Mouse (Mus musculus): ENCODE measurements around the gene Ddi2. TPM values are rescaled to one million over a fixed set of nuclear protein-coding genes. Genes with fewer than 3 reads are reported as not detected.
A peak's percentile ranks its signal among the peaks of the same experiment; 100 is the strongest.

Ddi2 gene
- polyA plus RNA-seq, 1 experiment from 2014 or later, result 28.1 TPM

DNA sequence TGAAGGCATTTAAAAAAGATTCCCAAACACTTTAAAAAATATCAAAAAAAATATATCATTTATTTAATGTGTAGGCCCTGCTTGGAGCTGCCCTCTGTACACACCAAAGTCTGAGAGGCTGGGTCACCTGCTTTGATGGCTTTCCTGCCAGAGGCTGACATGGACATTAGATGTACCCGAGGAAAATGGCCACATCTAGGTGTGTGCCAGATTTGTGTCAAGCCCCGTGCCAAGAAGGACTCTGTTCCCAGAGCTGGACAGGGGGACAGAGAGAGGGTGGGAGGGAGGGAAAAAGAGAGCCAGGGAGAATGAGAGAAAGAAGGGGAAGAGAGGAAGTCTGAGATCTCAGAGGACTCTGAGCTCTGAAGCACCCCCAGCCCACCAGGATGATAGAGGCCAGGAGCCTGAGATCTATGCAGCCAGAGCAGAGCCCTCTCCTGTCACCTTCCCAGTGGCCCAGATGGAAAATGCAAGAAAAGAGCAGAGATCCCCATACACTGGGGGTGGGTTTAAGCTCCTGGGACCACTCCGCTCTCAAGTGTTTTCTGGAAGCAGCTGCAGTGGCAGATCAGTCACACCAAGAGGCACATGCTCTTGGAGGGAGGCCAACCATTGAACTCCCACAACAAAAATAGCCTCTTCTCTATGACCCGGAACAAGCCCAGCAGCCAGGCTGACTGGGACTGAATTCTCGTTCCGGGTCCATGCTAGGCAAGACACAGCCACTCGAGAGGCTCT lies 79.9 kb downstream of the Ddi2 start:
- Histone ChIP-seq H3K9me3 (no peaks in the 10 kb centered on the region), H3K36me3 (replicated peaks) (peaks cover 60% of the 10 kb centered on the region), H3K4me1 (no peaks in the 10 kb centered on the region), H3K27ac (replicated peaks) (no peak overlapping the region), H3K27me3 (replicated peaks; ENCODE audit: low read depth, poor library complexity, severe bottlenecking) (no peaks in the 10 kb centered on the region), H3K4me3 (no peak overlapping the region)
- WGBS, result 82% methylated on average over 7 of the region's 7 CpGs
- no peak for DNase-seq (ENCODE audit: low spot score)

DNA sequence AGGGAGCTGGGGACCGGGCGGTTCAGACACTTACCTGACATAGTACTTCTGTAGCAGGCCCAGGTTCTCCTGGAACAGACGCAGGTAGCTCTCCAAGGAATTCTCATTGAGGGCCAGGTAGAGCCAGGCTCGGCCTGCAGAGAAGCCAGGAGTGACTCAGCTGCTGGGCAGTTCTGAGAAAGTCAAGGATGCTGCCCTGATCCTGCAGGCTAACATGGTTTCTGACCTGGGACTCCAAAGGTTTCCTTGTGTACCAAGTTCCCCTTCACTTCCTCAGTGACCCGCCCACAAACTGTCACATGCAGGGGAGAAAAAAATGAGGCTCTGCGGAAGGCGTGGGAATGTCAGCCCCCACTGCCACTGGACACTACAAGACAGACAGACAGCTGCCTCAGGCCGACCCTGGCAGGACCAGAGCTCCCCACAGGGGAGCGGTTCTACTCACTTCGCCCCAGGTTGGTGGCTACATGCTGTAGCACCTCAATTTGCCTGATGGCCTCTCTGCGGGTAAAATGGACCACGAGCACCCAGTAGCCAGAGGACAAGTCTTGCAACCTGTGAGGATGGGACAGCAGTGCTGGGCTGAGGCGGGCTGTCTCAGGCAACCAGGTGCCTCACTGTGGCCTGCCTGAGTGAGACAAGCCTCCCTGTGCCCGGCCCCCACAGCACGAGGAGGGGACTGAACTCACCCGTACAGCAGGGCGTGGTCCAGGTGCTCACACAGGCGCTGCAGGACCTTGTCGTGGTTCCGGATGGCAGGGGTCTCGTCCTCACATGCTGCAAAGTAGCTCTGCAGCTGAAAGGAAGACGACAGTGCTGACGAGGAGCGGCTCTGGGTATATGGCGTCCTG lies 81.0 kb downstream of the Ddi2 start:
- Histone ChIP-seq H3K9me3 (no peaks in the 10 kb centered on the region), H3K4me1 (peaks cover 11% of the 10 kb centered on the region), H3K36me3 (replicated peaks) (peaks cover 63% of the 10 kb centered on the region), H3K27me3 (replicated peaks; ENCODE audit: low read depth, poor library complexity, severe bottlenecking) (no peaks in the 10 kb centered on the region), H3K4me3 (no peak overlapping the region), H3K27ac (replicated peaks) (no peak overlapping the region)
- DNase-seq (ENCODE audit: low spot score), result no peak
- WGBS, result 90% methylated on average over 25 of the region's 25 CpGs

DNA sequence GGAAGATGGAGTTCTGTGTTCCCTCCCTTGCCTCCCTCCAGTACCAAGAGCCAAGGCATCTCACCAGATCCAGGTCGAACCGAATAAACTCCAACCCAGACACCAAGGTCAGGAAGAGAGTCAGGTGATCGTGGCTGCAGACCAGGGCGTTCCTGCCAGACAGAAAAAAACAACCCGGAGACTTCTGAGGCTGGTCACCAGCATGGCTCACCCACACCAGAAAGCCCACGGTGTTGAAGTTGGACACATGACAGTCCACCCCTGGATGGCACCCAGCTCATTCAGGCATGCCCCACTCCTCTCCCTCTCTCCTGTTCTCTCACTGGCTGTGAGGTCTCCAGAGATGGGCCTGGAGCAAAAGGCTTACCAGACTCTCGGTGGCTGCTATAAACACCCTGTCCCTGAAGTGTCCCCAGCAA lies 81.9 kb downstream of the Ddi2 start:
- no peak overlapping the region for H3K4me3 ChIP-seq
- H3K9me3 ChIP-seq, result no peaks in the 10 kb centered on the region
- no peak for DNase-seq (ENCODE audit: low spot score)
- no peak overlapping the region for H3K27ac ChIP-seq (replicated peaks)
- H3K27me3 ChIP-seq (replicated peaks; ENCODE audit: low read depth, poor library complexity, severe bottlenecking), result no peaks in the 10 kb centered on the region
- H3K4me1 ChIP-seq, result peaks cover 18% of the 10 kb centered on the region
- peaks cover 63% of the 10 kb centered on the region for H3K36me3 ChIP-seq (replicated peaks)
- WGBS, result 85% methylated on average over 7 of the region's 7 CpGs

DNA sequence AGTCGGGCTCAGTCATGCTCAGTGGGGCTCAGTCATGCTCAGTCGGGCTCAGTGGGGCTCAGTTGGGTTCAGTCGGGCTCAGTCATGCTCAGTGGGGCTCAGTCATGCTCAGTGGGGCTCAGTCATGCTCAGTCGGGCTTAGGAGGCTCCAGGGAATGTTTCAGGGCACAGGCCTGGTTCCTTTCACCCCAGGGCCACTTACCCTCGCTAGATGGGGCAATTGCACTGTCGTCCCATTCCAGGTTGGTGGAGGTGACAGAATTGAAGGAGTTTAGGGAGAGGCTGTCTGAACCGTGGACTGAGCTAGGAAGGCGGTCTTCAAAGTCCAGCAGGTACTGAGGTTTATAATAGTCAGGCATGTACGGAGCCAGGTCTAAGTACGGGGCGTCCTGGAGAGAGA lies 83.7 kb downstream of the Ddi2 start:
- 74% methylated on average over 11 of the region's 11 CpGs for WGBS
- Histone ChIP-seq H3K4me1 (peaks cover 36% of the 10 kb centered on the region), H3K27ac (replicated peaks) (no peak overlapping the region), H3K36me3 (replicated peaks) (peaks cover 78% of the 10 kb centered on the region), H3K9me3 (no peaks in the 10 kb centered on the region), H3K4me3 (no peak overlapping the region), H3K27me3 (replicated peaks; ENCODE audit: low read depth, poor library complexity, severe bottlenecking) (no peaks in the 10 kb centered on the region)
- DNase-seq (ENCODE audit: low spot score), result no peak

DNA sequence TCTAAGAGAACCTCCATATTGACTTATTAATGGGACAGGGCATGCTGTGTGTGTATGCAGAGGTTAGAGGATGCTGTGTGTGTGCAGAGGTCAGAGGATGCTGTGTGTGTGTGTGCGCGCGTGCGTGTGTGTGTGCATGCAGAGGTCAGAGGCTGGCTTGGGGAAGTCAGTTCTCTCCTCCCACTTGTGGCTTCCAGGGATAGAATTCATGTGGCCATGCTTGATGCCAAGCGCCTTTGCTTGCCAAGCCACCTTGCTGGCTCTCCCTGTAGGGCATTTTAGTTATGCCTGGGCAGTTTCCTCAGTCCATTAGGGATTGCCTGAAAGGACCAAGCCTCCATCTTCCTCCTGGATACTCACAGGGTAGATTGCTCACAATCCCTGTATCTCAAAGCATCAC lies 86.5 kb downstream of the Ddi2 start:
- peaks cover 94% of the 10 kb centered on the region for H3K36me3 ChIP-seq (replicated peaks)
- WGBS, result 86% methylated on average over 5 of the region's 5 CpGs
- DNase-seq (ENCODE audit: low spot score), result no peak

DNA sequence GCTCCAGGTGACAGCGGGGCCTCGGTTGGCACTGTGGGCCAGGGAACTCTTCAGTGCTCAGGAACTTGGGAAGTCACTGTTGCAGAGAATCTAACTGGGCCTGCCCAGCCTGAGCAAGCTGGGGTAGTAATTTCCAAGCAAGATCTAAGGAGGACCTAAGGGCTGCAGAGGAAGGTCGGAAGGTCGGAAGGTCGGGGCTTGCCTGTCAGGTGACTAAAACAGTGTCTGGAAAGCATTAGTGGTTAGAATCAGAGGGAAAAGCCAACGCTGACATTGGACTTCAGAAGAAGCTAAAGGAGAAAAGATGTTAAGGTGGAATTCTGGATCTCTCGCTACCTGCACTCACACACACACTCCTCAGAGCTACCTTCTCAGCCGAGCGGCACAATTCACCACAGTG lies 87.2 kb downstream of the Ddi2 start:
- Histone ChIP-seq H3K4me1 (peaks cover 36% of the 10 kb centered on the region), H3K4me3 (no peak overlapping the region), H3K36me3 (replicated peaks) (peaks cover 94% of the 10 kb centered on the region), H3K27ac (replicated peaks) (0 out of 2 replicates have a peak overlapping the region, but pooled peaks have one; percentile 8), H3K27me3 (replicated peaks; ENCODE audit: low read depth, poor library complexity, severe bottlenecking) (no peaks in the 10 kb centered on the region), H3K9me3 (no peaks in the 10 kb centered on the region)
- DNase-seq (ENCODE audit: low spot score), result peak; percentile 38
- 51% methylated on average over 9 of the region's 9 CpGs for WGBS

More for the DNA sequence above, 86.5 kb downstream of the Ddi2 start:
- no peaks in the 10 kb centered on the region for H3K27me3 ChIP-seq (replicated peaks; ENCODE audit: low read depth, poor library complexity, severe bottlenecking)
- H3K27ac ChIP-seq (replicated peaks), result no peak overlapping the region
- no peak overlapping the region for H3K4me3 ChIP-seq
- H3K9me3 ChIP-seq, result no peaks in the 10 kb centered on the region
- H3K4me1 ChIP-seq, result peaks cover 36% of the 10 kb centered on the region

DNA sequence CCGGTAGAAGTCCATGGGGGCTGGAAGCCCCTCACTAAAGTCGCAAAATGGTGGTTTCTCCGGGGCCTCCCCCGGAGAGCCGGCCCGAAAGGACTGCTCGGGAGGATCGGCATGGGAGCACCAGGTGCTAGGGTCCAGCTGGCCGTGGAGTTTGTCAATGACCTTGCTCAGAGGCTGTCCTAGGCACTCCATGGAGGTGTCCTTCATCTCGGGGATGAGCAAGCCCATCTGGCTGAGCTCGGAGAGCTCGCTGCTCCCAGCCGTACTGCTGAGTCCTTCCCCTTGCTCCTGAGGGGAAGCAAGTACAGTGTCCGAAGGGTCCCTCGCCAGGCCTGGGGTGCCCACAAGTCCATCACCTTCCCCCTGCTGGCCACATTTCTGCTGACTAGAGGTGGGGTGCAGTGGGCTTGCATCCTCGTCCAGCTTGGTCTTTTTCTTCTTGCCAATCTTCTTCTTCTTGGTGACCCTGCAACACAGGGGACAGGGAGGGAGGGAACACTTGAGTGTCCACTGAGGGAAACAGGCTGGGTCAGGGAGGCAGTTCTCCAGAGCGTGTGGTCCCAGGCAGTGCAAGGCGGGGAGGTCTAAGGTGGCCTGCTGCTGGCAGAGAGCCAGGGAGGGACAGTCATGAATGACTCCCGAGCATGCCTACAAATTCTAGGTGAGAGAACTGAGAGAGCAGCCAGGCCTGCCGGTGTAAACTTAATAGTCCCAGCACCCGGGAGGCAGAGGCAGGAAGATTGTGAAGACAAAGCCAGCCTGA lies 90.9 kb downstream of the Ddi2 start:
- H3K36me3 ChIP-seq (replicated peaks), result peaks cover 97% of the 10 kb centered on the region
- WGBS, result 94% methylated on average over 21 of the region's 21 CpGs
- no peak for DNase-seq (ENCODE audit: low spot score)
- no peak overlapping the region for H3K27ac ChIP-seq (replicated peaks)
- no peak overlapping the region for H3K4me3 ChIP-seq
- peaks cover 26% of the 10 kb centered on the region for H3K4me1 ChIP-seq
- no peaks in the 10 kb centered on the region for H3K27me3 ChIP-seq (replicated peaks; ENCODE audit: low read depth, poor library complexity, severe bottlenecking)
- no peaks in the 10 kb centered on the region for H3K9me3 ChIP-seq

DNA sequence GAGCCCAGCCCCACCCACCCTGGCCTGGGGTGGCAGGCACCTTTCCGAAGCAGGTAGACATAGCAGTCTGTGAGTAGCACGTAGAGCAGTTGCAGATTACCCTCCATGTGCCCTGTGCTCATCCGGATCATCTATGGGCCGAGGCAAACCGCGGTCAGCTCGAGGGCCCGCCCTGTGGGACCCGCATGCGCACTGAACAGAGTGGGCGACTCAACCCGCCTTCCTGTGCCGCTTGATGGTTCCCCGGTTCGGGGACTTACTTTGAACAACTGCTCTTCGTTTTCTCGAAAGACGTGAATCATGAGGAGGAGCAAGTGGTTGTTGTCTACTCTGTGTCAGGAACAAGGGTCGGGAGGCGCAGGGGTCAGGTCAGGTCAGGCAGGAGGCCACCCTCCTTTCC lies 92.0 kb downstream of the Ddi2 start:
- Histone ChIP-seq H3K4me1 (peaks cover 17% of the 10 kb centered on the region), H3K27ac (replicated peaks) (no peak overlapping the region), H3K27me3 (replicated peaks; ENCODE audit: low read depth, poor library complexity, severe bottlenecking) (no peaks in the 10 kb centered on the region), H3K36me3 (replicated peaks) (peaks cover 97% of the 10 kb centered on the region), H3K4me3 (no peak overlapping the region), H3K9me3 (no peaks in the 10 kb centered on the region)
- no peak for DNase-seq (ENCODE audit: low spot score)
- WGBS, result 95% methylated on average over 20 of the region's 20 CpGs

DNA sequence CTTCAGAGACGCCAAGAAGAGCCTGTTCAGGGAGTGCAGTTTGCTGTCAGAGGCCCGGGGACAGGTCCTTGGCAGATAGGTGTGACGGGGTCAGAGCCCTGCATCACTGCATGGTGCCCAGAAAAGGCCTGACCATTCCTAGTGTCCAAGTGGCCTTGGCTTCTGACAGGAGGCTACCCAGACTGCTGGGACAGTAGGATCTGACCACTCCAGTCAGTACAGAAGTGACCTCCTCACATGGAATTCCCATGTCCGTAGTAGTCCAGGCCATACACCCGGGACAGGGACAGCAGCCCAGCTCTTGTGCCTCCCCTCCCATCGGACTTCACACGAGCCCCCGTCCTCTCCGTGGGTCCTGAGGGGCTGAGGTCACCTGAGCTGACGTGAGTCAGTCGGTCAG lies 93.2 kb downstream of the Ddi2 start:
- DNase-seq (ENCODE audit: low spot score), result no peak
- Histone ChIP-seq H3K4me3 (no peak overlapping the region), H3K36me3 (replicated peaks) (peaks cover 99% of the 10 kb centered on the region), H3K4me1 (peaks cover 10% of the 10 kb centered on the region; the same call in 1 of the 2 replicates), H3K27ac (replicated peaks) (no peak overlapping the region; the same call in 1 of the 2 replicates), H3K27me3 (replicated peaks; ENCODE audit: low read depth, poor library complexity, severe bottlenecking) (no peaks in the 10 kb centered on the region), H3K9me3 (no peaks in the 10 kb centered on the region)
- WGBS, result 92% methylated on average over 11 of the region's 11 CpGs

DNA sequence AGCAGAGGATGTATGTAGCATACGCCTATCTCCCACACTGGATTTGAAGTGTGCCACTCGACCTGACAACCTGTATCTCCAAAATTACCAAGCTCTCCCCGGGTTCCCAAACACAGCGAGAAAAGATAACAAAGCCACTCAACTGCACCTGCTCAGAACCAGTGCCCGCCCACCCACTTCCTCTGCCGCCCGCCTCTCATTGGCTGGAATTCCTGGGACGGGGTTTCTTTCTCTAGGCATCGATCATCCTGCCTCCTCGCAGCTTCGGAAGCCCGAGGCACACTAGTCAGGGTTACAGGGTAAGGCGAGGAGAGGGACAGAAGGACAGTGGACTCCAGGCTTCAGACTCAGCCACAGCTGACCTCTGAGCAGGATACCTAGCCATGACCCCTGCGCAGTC lies 94.6 kb downstream of the Ddi2 start:
- Histone ChIP-seq H3K9me3 (no peaks in the 10 kb centered on the region), H3K36me3 (replicated peaks) (peaks cover 90% of the 10 kb centered on the region), H3K27me3 (replicated peaks; ENCODE audit: low read depth, poor library complexity, severe bottlenecking) (no peaks in the 10 kb centered on the region), H3K27ac (replicated peaks) (no peak overlapping the region), H3K4me3 (no peak overlapping the region; the same call in 1 of the 2 replicates), H3K4me1 (peaks cover 10% of the 10 kb centered on the region)
- DNase-seq (ENCODE audit: low spot score), result no peak
- WGBS, result 83% methylated on average over 14 of the region's 14 CpGs

All from embryonic facial prominence, embryonic 10.5 days (tissue).